Mouse (Mus musculus): ENCODE measurements around the gene Cbln3. TPM values are rescaled to one million over a fixed set of nuclear protein-coding genes. Genes with fewer than 3 reads are reported as not detected.

The Cbln3 gene
- 0.45 and 0.53 TPM in 2 replicates for polyA plus RNA-seq (2012; rRNA removed)

DNA sequence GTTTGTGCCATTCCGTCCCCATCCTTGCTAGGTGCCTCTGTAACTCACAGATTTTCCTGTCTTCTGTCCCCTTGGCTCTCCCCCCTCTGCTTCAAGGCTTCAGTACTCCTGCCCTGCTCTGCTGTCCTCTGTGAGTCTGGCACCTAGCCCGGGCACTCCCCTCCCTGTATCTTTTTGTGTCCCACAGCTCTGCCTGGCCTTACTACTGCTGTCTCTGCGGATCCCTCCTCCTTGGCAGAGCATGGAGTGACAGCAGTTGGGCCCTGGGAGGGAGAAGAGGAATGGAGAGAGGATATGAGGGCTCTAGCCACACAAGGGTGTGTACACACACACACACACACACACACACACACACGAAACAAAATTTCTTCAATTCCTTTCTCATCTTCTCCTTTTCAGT is at the start of gene Cbln3:
Gene Cbln3, minus strand, starts transcription at position 227 of the 400 bp plus-strand sequence.

GRCm38 (mm10) chr14:55899701-55900413 is 15.7 kb upstream of the Cbln3 start, which contains the start of gene Sdr39u1:
Gene Sdr39u1 (minus strand): TSS chr14:55900293.

GRCm38 (mm10) chr14:55884713-55885113 is 521 bp upstream of the Cbln3 start, which contains the start of gene Khnyn:
Gene Khnyn (plus strand): TSS chr14:55884947.

GRCm38 (mm10) chr14:55853621-55854285 is 30.4 kb downstream of the Cbln3 start, which contains the start of gene Nynrin:
Gene Nynrin (plus strand): TSS chr14:55854010.

Other genes starting within 250 kb of the Cbln3 start
- 171 and 172 TPM in 2 replicates for gene Ipo4, start 248.4 kb downstream of the Cbln3 start, polyA plus RNA-seq (2012; rRNA removed)
- gene Gm49378, start 246.5 kb downstream of the Cbln3 start, polyA plus RNA-seq (2012; rRNA removed), result 6.9 and 7.0 TPM in 2 replicates
- gene Tm9sf1, start 240.6 kb downstream of the Cbln3 start, polyA plus RNA-seq (2012; rRNA removed), result 48.4 and 58.4 TPM in 2 replicates
- gene Tssk4, start 234.2 kb downstream of the Cbln3 start, polyA plus RNA-seq (2012; rRNA removed), result 2.0 and 2.1 TPM in 2 replicates
- gene Mdp1, start 223.9 kb downstream of the Cbln3 start, polyA plus RNA-seq (2012; rRNA removed), result 52.9 and 57.0 TPM in 2 replicates
- gene Gmpr2, start 212.5 kb downstream of the Cbln3 start, polyA plus RNA-seq (2012; rRNA removed), result 43.0 and 44.1 TPM in 2 replicates
- gene Nedd8, start 212.3 kb downstream of the Cbln3 start, polyA plus RNA-seq (2012; rRNA removed), result 461 and 488 TPM in 2 replicates
- 32.9 and 33.1 TPM in 2 replicates for gene Tinf2, start 202.6 kb downstream of the Cbln3 start, polyA plus RNA-seq (2012; rRNA removed)
- gene Tgm1, start 170.5 kb downstream of the Cbln3 start, polyA plus RNA-seq (2012; rRNA removed), result 0.43 and 1.5 TPM in 2 replicates
- gene Rabggta, start 162.1 kb downstream of the Cbln3 start, polyA plus RNA-seq (2012; rRNA removed), result 57.1 and 61.9 TPM in 2 replicates
- gene Dhrs1, start 138.7 kb downstream of the Cbln3 start, polyA plus RNA-seq (2012; rRNA removed), result 86.8 and 87.0 TPM in 2 replicates
- gene Nop9, start 138.7 kb downstream of the Cbln3 start, polyA plus RNA-seq (2012; rRNA removed), result 21.4 and 26.4 TPM in 2 replicates
- gene Cideb, start 125.9 kb downstream of the Cbln3 start, polyA plus RNA-seq (2012; rRNA removed), result 0.57 and 1.3 TPM in 2 replicates
- gene Ltb4r2, start 123.0 kb downstream of the Cbln3 start, polyA plus RNA-seq (2012; rRNA removed), result 0.11 and 0.21 TPM in 2 replicates
- gene Ltb4r1, start 118.4 kb downstream of the Cbln3 start, polyA plus RNA-seq (2012; rRNA removed), result 0.34 and 0.91 TPM in 2 replicates
- gene Adcy4, start 100.3 kb downstream of the Cbln3 start, polyA plus RNA-seq (2012; rRNA removed), result 5.0 and 9.7 TPM in 2 replicates
- gene Ripk3, start 95.5 kb downstream of the Cbln3 start, polyA plus RNA-seq (2012; rRNA removed), result 3.1 and 9.4 TPM in 2 replicates
- 29.1 and 48.1 TPM in 2 replicates for gene Nfatc4, start 61.2 kb downstream of the Cbln3 start, polyA plus RNA-seq (2012; rRNA removed)
- 18.4 and 24.1 TPM in 2 replicates for gene Nynrin, start 30.4 kb downstream of the Cbln3 start, polyA plus RNA-seq (2012; rRNA removed)
- 14.8 and 16.5 TPM in 2 replicates for gene Khnyn, start 555 bp upstream of the Cbln3 start, polyA plus RNA-seq (2012; rRNA removed)
- 102 and 107 TPM in 2 replicates for gene Sdr39u1, start 15.9 kb upstream of the Cbln3 start, polyA plus RNA-seq (2012; rRNA removed)
- 1.4 and 5.1 TPM in 2 replicates for gene Cma1, start 60.3 kb upstream of the Cbln3 start, polyA plus RNA-seq (2012; rRNA removed)
- gene Cma2, start 66.6 kb upstream of the Cbln3 start, polyA plus RNA-seq (2012; rRNA removed), result not detected in 2 replicates
- 0.08 TPM in 1 of 2 replicates, not detected in the other for gene Mcpt1, start 133.6 kb upstream of the Cbln3 start, polyA plus RNA-seq (2012; rRNA removed)
- gene Mcpt9, start 146.1 kb upstream of the Cbln3 start, polyA plus RNA-seq (2012; rRNA removed), result not detected in 2 replicates
- gene Mcpt2, start 157.6 kb upstream of the Cbln3 start, polyA plus RNA-seq (2012; rRNA removed), result 0.06 TPM in 1 of 2 replicates, not detected in the other
- 0.19 TPM in 1 of 2 replicates, not detected in the other for gene Mcpt4, start 177.9 kb upstream of the Cbln3 start, polyA plus RNA-seq (2012; rRNA removed)
- 0.07 and 0.23 TPM in 2 replicates for gene Mcpt8, start 200.9 kb upstream of the Cbln3 start, polyA plus RNA-seq (2012; rRNA removed)
- gene Ctsg, start 218.2 kb upstream of the Cbln3 start, polyA plus RNA-seq (2012; rRNA removed), result 0.22 and 0.29 TPM in 2 replicates
- gene Gzme, start 236.2 kb upstream of the Cbln3 start, polyA plus RNA-seq (2012; rRNA removed), result not detected in 2 replicates
- gene Gzmd, start 248.2 kb upstream of the Cbln3 start, polyA plus RNA-seq (2012; rRNA removed), result not detected in 2 replicates